Mouse (Mus musculus): ENCODE measurements around the gene Plxnb3. TPM values are rescaled to one million over a fixed set of nuclear protein-coding genes. Genes with fewer than 3 reads are reported as not detected.

The Plxnb3 gene
- polyA plus RNA-seq, 1 experiment from 2014 or later: 0.32 TPM

- H3K4me1 ChIP-seq (ENCODE audit: insufficient read depth): no peaks in the 10 kb centered on the region
- no peak for ATAC-seq (ENCODE audit: insufficient read depth)
- H3K36me3 ChIP-seq (ENCODE audit: insufficient read depth): no peaks in the 10 kb centered on the region
- 69% methylated on average over 1 of the region's 1 CpGs for WGBS
- H3K9ac ChIP-seq: no peak overlapping the region
- TF ChIP-seq CTCF (IDR thresholded peaks at IDR 0.05; ENCODE audit: low read depth): no peak
- no peak overlapping the region for H3K4me3 ChIP-seq (ENCODE audit: low read depth, low read length)
- no peak for DNase-seq
- H3K9me3 ChIP-seq (ENCODE audit: low read depth, low read length): no peaks in the 10 kb centered on the region
- no peak overlapping the region for H3K4me2 ChIP-seq
- H3K27me3 ChIP-seq (ENCODE audit: insufficient read depth, low read length): no peaks in the 10 kb centered on the region
- H3K27ac ChIP-seq (ENCODE audit: low read depth): no peak overlapping the region
Observed at GRCm38 (mm10) chrX:73805814-73806213, 48.9 kb downstream of the Plxnb3 start.

- DNase-seq (peak; percentile 51), ATAC-seq (ENCODE audit: insufficient read depth) (peak; percentile 44; the same call in 1 of the 2 replicates)
- Histone ChIP-seq H3K27ac (ENCODE audit: low read depth) (no peak overlapping the region), H3K36me3 (ENCODE audit: insufficient read depth) (no peaks in the 10 kb centered on the region), H3K4me2 (peak overlapping the region; percentile 51), H3K9me3 (ENCODE audit: low read depth, low read length) (no peaks in the 10 kb centered on the region), H3K9ac (peak overlapping the region; percentile 46; the same call in 1 of the 2 replicates), H3K4me3 (ENCODE audit: low read depth, low read length) (peak overlapping the region; percentile 23; the same call in 1 of the 2 replicates), H3K4me1 (ENCODE audit: insufficient read depth) (no peaks in the 10 kb centered on the region), H3K27me3 (ENCODE audit: insufficient read depth, low read length) (no peaks in the 10 kb centered on the region)
- TF ChIP-seq CTCF (IDR thresholded peaks at IDR 0.05; ENCODE audit: low read depth): no peak
- 12% methylated on average over 14 of the region's 14 CpGs for WGBS
Observed at GRCm38 (mm10) chrX:73815072-73815471, 58.2 kb downstream of the Plxnb3 start.

DNA sequence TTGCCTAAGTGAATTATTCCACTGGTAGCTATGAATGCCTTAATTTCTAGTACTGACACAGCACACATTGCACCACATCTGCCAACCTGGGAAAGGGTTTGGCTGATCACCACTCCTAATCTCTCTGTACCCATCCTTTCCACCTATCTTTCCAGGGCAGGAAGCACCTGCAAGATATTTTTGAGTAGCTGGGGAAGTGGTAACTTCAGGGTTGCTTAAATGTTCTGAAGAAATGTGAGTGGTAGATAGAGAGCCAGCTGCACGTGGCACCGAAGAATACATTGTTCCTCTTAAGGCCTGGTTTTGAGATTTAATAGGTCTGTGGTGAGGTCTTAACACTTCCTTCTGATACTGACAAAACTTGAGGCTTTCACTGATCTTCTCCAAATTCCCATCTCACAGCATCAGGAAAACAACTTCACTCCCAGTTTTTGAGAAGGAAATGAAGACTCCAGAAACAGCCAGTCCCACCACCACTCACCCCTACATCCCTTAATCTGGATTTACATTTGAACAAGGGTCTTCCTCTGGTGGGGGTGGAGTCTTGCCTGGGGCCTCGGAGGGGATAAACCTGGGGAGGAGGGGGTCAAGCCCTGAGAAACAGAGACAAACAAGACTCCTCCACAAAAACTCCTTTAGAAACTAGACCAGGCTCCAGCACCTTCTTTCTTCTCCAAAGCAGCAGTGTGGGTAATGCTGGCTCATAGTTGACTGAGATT, 59.9 kb downstream of the Plxnb3 start:
- no peak for TF ChIP-seq CTCF (IDR thresholded peaks at IDR 0.05; ENCODE audit: low read depth)

More for the DNA sequence above, 59.9 kb downstream of the Plxnb3 start:
- no peaks in the 10 kb centered on the region for H3K27me3 ChIP-seq (ENCODE audit: insufficient read depth, low read length)
- 61% methylated on average over 3 of the region's 3 CpGs for WGBS
- no peak overlapping the region for H3K4me2 ChIP-seq
- H3K9ac ChIP-seq: no peak overlapping the region
- no peaks in the 10 kb centered on the region for H3K9me3 ChIP-seq (ENCODE audit: low read depth, low read length)
- no peak overlapping the region for H3K4me3 ChIP-seq (ENCODE audit: low read depth, low read length)
- no peaks in the 10 kb centered on the region for H3K4me1 ChIP-seq (ENCODE audit: insufficient read depth)
- H3K27ac ChIP-seq (ENCODE audit: low read depth): no peak overlapping the region
- no peak for DNase-seq
- ATAC-seq (ENCODE audit: insufficient read depth): no peak
- H3K36me3 ChIP-seq (ENCODE audit: insufficient read depth): no peaks in the 10 kb centered on the region

Other genes starting within 250 kb of the Plxnb3 start
- 4.1 and 6.6 TPM in 2 replicates for gene Dusp9, start 117.7 kb upstream of the Plxnb3 start, polyA plus RNA-seq (2014; fragmentation: Nextera tagmentation; extraction: Ambion mirVana)
- gene Pnck, start 97.0 kb upstream of the Plxnb3 start, polyA plus RNA-seq (2014; fragmentation: Nextera tagmentation; extraction: Ambion mirVana): 12.0 and 14.0 TPM in 2 replicates
- gene Slc6a8, start 83.9 kb upstream of the Plxnb3 start, polyA plus RNA-seq (2014; fragmentation: Nextera tagmentation; extraction: Ambion mirVana): 7.4 and 10.6 TPM in 2 replicates
- 235 and 244 TPM in 2 replicates for gene Bcap31, start 40.9 kb upstream of the Plxnb3 start, polyA plus RNA-seq (2014; fragmentation: Nextera tagmentation; extraction: Ambion mirVana)
- gene Abcd1, start 40.5 kb upstream of the Plxnb3 start, polyA plus RNA-seq (2014; fragmentation: Nextera tagmentation; extraction: Ambion mirVana): 15.5 and 15.6 TPM in 2 replicates
- 1.2 and 2.1 TPM in 2 replicates for gene Srpk3, start 17.3 kb downstream of the Plxnb3 start, polyA plus RNA-seq (2014; fragmentation: Nextera tagmentation; extraction: Ambion mirVana)
- gene Idh3g, start 29.8 kb downstream of the Plxnb3 start, polyA plus RNA-seq (2014; fragmentation: Nextera tagmentation; extraction: Ambion mirVana): 210 and 219 TPM in 2 replicates
- gene Ssr4, start 29.9 kb downstream of the Plxnb3 start, polyA plus RNA-seq (2014; fragmentation: Nextera tagmentation; extraction: Ambion mirVana): 187 and 199 TPM in 2 replicates
- 0.99 and 1.3 TPM in 2 replicates for gene Pdzd4, start 67.9 kb downstream of the Plxnb3 start, polyA plus RNA-seq (2014; fragmentation: Nextera tagmentation; extraction: Ambion mirVana)
- gene Avpr2, start 135.0 kb downstream of the Plxnb3 start, polyA plus RNA-seq (2014; fragmentation: Nextera tagmentation; extraction: Ambion mirVana): not detected in 2 replicates
- 1.5 and 2.8 TPM in 2 replicates for gene L1cam, start 139.0 kb downstream of the Plxnb3 start, polyA plus RNA-seq (2014; fragmentation: Nextera tagmentation; extraction: Ambion mirVana)
- 2.6 TPM in 2 replicates for gene Arhgap4, start 164.8 kb downstream of the Plxnb3 start, polyA plus RNA-seq (2014; fragmentation: Nextera tagmentation; extraction: Ambion mirVana)
- gene Naa10, start 164.9 kb downstream of the Plxnb3 start, polyA plus RNA-seq (2014; fragmentation: Nextera tagmentation; extraction: Ambion mirVana): 137 and 146 TPM in 2 replicates
- 28.9 and 33.6 TPM in 2 replicates for gene Renbp, start 173.8 kb downstream of the Plxnb3 start, polyA plus RNA-seq (2014; fragmentation: Nextera tagmentation; extraction: Ambion mirVana)
- gene Hcfc1, start 209.3 kb downstream of the Plxnb3 start, polyA plus RNA-seq (2014; fragmentation: Nextera tagmentation; extraction: Ambion mirVana): 73.6 and 81.3 TPM in 2 replicates